Mouse (Mus musculus): ENCODE data around the gene Olfml2a.

Gene Olfml2a

DNA sequence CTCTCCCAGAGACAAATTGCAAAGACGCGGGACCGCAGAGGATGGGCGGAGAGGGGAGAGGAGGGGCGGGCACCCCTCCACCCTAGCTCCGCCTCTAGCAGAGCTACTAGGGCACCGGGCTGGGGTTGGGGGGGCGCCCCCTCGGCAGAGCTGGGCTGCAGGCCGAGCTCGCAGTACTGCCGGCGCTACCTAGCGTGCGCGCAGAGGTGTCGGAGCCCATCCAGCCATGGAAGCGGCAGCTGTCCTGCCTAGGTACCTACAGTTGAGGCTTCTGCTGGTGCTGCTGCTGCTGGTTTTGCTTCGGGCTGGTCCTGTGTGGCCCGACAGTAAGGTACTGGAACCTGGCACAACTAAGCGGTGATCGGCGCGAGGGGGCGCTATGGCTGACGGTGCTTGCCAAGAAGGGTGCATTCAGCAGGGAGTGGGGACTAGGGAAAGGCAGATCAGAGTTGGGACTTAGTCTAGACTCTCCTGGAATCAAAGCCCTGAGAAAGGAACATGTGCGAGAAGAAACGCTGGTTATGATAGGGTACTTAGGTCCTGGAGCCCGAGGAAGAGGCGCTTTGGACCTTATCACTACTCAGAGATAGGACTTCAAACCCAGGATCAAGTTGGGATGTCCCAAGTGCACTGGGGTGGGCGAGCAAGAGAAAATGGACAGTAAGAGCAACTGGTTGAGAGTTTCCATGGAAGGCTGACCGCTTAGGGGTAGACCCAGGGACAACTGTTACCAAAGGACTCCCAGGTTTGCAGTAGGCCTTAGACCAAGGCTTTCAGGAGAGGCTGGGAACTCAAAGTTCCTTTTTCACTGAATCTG is at the start of gene Olfml2a:
TSS of gene Olfml2a (plus strand) at position 128 of the 817 bp plus-strand sequence.
- DNase-seq (ENCODE audit: extremely low read depth, low read depth, low spot score), result no peak

- DNase-seq (ENCODE audit: extremely low read depth, low read depth, low spot score), result no peak
Observed at GRCm38 (mm10) chr2:38902866-38903265, 28.9 kb upstream of the Olfml2a start.

DNA sequence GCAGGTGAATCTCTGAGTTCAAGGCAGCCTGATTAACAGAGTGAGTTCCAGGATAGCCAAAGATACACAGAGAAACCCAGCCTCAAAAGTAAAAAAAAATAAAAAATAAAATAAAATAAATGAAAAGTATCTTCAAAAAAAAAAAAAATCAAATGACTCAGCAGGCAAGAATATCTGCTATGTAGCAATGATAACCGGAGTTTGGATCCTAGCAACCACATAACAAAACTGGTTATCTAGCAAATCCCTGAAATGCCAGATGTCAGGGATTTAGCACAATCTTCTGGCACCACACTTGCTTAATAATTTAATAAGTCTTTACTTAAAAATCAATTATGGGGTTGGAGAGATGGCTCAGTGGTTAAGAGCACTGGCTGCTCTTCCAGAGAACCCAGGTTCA is 27.5 kb upstream of the Olfml2a start:
- no peak for DNase-seq (ENCODE audit: extremely low read depth, low read depth, low spot score)

DNA sequence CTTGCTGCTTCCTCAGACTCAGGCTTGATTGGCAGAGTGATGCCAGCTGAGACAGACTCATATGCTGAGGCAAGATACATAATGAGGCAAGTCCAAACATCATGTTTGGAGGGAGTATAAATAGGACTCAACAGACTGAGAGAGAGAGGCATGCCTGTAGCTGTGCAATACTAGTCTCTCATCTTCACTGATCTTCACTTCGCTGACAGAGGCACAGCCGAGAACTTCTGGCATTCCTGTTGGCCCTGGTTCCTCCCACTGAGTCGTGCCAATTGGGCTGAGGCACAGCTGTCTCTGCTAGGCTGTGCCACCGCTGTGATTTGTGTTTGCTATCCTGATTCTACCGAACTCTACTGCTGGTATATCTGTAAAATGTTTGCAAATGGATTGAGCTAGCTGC is 25.7 kb upstream of the Olfml2a start:
- DNase-seq (ENCODE audit: extremely low read depth, low read depth, low spot score), result no peak

DNA sequence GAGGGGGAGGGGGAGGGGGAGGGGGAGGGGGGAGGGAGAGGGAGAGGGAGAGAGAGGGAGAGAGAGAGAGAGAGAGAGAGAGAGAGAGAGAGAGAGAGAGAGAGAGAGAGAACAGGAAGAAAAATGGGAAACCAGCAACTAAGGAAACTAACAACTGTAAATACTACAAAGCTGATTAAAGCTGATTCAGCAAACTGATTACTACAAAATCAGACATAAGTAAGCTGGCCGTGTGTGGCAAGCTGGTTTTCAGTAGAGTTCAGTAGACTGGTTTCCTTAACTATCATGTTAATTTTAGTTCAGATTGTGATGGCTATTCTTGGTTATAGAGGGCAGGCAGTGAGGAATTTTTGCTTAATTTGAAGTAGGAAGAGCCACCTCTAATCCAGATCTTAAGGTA is 23.2 kb upstream of the Olfml2a start:
- no peak for DNase-seq (ENCODE audit: extremely low read depth, low read depth, low spot score)

DNA sequence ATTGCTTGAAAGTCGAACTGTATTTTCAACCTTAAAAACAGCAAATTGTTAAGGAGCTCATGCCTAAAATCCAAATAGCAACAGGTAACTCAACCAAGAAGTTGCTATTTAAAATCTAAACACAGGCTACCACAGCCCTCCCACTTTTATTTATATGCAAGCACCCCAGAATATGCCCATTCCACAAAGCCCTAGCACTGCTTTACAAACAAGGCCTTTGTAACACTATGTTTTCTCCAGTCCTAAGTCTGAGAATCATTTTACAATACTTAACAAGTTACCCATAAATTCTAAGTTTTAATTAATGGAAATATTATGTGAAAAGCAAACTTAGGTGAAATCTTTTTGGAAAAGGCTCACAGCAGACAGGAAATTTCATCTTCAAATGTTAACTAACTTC is 17.3 kb upstream of the Olfml2a start:
- DNase-seq (ENCODE audit: extremely low read depth, low read depth, low spot score), result no peak

DNA sequence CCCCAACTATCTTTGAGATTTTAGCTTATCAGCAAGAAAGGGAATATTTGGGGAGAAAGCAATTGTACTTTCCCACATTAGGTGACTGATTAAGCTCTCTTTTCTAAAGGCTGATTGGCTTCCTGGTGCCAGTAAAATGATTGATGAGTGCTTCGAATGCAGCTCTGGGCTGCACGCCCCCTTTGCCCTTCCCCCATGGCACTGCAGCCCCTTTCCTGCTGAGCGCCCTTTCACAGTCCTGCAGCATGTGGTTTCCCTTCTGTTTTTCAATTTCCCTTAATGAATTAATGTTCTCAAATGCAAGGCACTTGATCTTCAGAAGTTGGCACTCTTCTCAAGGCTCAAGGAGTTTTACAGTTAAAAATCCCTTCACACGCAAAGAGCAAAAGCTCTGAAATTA is 16.8 kb upstream of the Olfml2a start:
- DNase-seq (ENCODE audit: extremely low read depth, low read depth, low spot score), result no peak

- no peak for DNase-seq (ENCODE audit: extremely low read depth, low read depth, low spot score)
Observed at GRCm38 (mm10) chr2:38916947-38917691, 14.7 kb upstream of the Olfml2a start.

GRCm38 (mm10) chr2:38921374-38921773 is 10.4 kb upstream of the Olfml2a start:
- DNase-seq (ENCODE audit: extremely low read depth, low read depth, low spot score), result no peak

DNA sequence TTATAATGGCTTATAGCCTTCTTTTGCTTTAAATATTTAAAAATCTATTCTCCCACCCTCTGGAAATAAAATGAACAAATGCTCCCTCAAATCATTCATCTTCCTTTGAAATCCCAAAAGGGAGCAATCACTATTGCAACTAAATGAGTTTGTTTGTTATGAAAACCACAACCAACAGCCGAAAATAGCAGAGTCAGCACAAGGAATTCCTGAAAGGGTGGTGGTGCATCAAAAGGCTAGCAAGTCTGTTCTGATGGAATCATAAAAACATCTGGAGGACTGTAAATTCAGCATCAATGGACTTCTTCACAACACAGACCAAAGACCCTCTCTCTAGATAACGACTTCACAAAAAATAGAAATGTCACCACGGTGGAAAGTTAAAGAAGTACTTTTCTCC is 8.3 kb upstream of the Olfml2a start:
- no peak for DNase-seq (ENCODE audit: extremely low read depth, low read depth, low spot score)

GRCm38 (mm10) chr2:38923911-38924310 is 7.9 kb upstream of the Olfml2a start:
- DNase-seq (ENCODE audit: extremely low read depth, low read depth, low spot score), result no peak

DNA sequence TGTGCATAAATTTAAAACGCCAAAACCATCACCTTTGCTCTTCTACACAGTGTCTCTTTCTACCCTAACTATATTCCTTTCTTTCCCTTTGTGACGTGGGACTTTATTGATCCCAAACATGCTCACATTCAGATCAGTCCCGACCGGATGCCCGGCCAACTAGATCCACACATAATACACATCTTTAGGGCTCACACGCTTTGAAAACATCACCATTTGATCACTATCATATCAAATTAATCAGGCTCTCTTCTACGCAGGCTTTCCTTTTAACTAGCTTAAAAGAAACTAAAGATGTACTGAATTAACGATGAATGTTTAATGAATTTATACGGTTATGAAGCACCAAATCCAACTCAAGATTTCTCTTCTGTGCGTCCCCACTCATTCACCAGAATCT is 7.2 kb upstream of the Olfml2a start:
- DNase-seq (ENCODE audit: extremely low read depth, low read depth, low spot score), result no peak

DNA sequence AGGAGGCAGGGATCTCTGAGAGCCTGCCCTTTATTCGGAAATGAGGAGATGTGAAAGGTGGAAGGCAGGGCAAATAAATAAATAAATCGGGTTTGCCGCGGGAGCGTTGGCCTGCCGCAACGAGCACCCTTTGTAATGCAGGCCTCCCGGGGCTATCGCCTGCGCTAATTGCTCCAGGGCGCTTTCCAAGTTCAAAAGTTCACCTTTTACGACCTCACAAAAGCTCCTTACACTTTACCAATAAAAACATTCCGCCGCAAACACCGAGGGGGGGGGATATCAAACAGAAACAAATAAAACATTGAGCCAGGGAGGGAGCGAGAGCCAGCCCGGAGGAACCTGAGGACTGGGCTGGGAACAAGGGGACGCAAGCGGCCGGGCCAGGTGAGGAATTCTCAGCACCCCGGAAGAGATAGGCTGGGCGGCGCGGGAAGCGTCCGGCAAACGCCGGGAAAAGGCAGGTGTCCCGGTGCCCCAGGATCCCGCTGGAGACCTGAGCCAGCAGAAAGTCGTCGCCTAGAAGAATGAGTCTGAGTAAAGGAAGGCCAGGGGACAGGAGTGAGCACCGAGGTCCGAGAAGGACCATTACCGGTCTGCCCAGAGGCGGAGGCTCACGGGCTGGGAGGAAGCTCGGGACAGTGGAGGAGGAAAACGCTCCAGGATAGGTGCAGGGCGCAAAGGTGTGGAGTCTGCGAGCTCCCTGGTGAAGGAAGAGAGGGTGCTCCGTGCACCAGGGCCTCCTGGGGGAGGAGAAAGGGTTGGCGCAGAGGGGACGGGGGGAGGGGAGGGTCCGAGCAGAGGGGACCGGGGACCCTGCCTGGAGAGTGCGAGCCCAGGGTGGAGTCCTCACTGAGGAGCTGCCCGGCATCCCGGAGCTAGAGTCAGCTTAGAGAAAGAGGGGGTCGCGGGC is 6.4 kb upstream of the Olfml2a start:
- no peak for DNase-seq (ENCODE audit: extremely low read depth, low read depth, low spot score)

DNA sequence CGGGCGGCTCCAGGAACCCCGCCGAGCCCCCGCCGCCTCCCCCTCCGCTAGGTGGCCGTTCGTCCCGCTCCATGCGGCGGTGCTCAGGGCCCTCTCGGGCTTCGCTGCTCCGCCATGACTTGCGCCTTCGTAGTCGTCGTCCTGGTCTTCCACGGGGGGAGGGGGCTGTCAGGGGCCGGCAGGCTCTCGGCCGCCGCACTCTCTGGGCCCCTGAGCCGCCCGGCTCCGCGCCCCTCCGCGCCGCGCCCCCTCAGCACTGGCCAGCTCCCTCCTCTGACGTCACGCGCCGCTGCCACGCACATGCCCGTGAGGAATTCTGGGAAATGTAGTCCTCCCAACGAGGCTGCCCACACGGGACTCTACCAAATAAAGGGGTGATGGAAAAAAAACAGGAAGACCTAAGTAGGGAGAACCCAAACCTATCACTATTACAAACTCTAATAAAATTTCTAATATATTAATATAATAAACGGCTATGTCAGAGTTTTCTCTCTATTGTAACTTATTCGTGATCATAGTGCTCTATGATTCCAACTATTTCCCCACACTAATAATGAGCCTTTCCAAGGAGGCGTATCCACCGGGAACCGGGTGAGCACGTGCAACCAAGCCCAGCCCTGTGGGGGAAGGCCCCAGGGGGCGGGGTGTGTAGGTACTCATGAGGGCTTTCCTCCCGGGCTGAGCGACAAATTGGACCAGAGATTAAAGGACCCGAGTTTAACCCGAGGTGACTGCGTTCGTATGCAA is 5.5 kb upstream of the Olfml2a start:
- DNase-seq (ENCODE audit: extremely low read depth, low read depth, low spot score), result peak; percentile 74

- peak; percentile 74 for DNase-seq (ENCODE audit: extremely low read depth, low read depth, low spot score)
Observed at GRCm38 (mm10) chr2:38927115-38927979, 4.4 kb upstream of the Olfml2a start, which contains the start of gene Nr6a1. Gene Nr6a1, minus strand, starts transcription at chr2:38927688.

DNA sequence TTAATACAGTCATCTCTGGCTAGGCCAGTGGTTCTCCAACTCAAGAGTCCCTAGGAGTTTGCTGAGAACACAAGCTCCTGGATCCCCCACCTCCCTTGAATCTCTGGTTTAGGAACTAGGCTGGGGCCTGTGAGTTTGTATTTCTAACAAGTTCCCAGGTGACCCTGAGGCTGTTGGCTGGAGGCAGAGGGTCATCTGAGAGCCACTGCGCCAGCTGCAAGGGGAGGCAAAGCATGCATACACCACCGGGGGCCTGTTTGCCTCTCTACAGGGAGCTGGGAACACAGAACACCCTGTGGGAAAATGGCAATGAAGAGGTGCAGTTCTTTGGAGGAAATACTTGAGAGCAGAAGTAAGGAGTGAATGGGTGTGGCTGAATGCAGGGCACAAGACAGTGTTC is 1.5 kb upstream of the Olfml2a start:
- DNase-seq (ENCODE audit: extremely low read depth, low read depth, low spot score), result no peak

DNA sequence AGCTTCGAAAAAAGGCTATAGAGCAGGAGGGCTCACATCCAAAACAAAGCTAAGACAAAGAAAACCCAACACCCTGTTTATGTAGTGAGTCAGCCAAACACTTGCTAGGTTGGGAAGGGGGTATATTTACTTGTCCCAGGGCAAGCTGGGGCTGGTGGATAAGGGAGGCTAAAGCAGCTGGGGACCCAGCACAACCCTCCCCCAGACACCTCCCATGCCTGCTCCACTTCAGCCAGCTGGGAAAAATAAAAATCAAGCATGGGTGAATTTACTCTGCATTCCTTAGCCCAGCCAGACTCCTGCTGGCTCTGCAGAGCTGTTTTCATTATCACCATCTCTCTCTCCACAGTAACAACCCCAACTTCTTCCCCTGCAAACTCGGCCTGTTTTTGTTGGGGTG is 2.2 kb downstream of the Olfml2a start:
- DNase-seq (ENCODE audit: extremely low read depth, low read depth, low spot score), result no peak

DNA sequence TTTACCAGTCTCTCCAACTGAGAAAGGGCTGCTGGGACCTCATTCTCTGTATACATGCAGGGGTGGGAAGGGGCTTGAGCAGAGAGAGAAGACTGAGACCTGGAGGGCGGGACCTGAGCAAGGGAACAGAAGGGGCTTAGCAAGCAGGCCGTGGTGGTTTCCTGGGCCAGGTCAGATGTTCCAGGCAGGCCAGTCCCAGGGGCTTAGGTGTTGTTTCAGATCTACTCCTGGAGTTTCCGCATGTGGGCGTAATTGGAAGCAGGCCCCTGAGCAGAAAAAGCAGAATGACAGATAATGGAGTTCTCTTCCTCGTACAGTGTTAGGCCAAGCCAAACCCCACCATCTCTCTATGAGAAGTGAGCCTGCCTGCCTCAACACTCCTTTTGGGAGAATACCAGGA is 3.2 kb downstream of the Olfml2a start:
- DNase-seq (ENCODE audit: extremely low read depth, low read depth, low spot score), result no peak

DNA sequence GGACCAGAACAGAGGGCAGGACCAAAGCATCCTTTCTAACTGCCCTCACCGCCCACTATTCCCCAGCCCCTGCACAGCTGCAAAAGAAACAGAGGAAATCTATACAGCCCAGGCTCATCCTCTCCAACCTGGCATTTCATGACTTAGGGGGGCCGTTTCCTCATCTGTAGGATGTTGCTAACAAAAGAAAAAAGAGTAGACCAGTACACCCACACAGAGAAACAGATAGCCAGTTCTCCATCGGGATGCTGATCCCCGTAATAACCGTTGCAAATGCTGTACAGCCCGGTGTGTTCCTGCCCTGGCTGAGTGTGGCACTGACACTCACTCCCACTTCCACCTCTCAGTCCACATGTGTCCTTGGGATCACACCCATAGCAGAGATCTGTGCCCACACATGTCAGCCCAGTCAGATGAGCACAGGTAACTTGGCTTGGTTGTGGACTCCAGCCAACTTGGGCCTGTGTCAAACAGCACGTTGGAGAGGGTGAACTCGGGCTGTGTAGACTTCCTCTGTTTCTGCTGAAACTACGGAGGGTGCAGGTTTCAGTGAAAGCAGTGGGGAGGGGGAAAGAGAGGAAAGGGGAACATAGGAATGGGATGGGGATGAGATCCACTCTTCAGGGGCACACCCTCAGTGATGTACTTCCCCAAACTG is 5.1 kb downstream of the Olfml2a start:
- no peak for DNase-seq (ENCODE audit: extremely low read depth, low read depth, low spot score)

Data from fat pad, adult 2 months (tissue).